Mouse (Mus musculus) stomach, postnatal 0 days (tissue): ENCODE results near the gene Washc4. TPM values are rescaled to one million over a fixed set of nuclear protein-coding genes. Genes with fewer than 3 reads are reported as not detected.

ENCODE experiments used
- ATAC-seq: fragments of 200-750 bp; cut with Nextera tagmentation; 2 replicates; pipeline ENCODE4 v1.8.0; 2017; ENCODE audit not compliant: low FRiP score, low TSS enrichment
- DNase-seq: peaks from one replicate; pipeline ENCODE4 v3.0.0-alpha.2; 2016; ENCODE audit warnings: low spot score
- H3K27ac ChIP-seq: fragments of 300-500 bp; sonication (generic); replicated peaks from 2 replicates; pipeline ENCODE4 v1.5.1; 2014; ENCODE audit warnings: mild to moderate bottlenecking, control low read depth
- H3K27me3 ChIP-seq: fragments of 300-500 bp; sonication (generic); 2 replicates; pipeline ENCODE4 v1.6.1; 2014; ENCODE audit warnings: low read length; ENCODE audit not compliant: control insufficient read depth, insufficient read depth
- H3K36me3 ChIP-seq: fragments of 300-500 bp; sonication (generic); 2 replicates; pipeline ENCODE4 v1.6.1; 2014; ENCODE audit warnings: low read length, mixed read lengths; ENCODE audit not compliant: control insufficient read depth, insufficient read depth
- H3K4me1 ChIP-seq: fragments of 300-500 bp; sonication (generic); replicated peaks from 2 replicates; pipeline ENCODE4 v1.6.1; 2014; ENCODE audit warnings: antibody characterized with exemption; ENCODE audit not compliant: control insufficient read depth, insufficient read depth
- H3K4me2 ChIP-seq: fragments of 300-500 bp; sonication (generic); replicated peaks from 2 replicates; pipeline ENCODE4 v1.6.1; 2014; ENCODE audit warnings: low read depth, mild to moderate bottlenecking, control low read depth, moderate library complexity
- H3K4me3 ChIP-seq: fragments of 300-500 bp; sonication (generic); 2 replicates; pipeline ENCODE4 v1.5.1; 2014; ENCODE audit warnings: low read depth, low read length, control low read depth
- H3K9ac ChIP-seq: fragments of 300-500 bp; sonication (generic); 2 replicates; pipeline ENCODE4 v1.6.1; 2014; ENCODE audit warnings: mild to moderate bottlenecking, low read length, control low read depth, mixed read lengths
- H3K9me3 ChIP-seq: fragments of 300-500 bp; sonication (generic); 2 replicates; pipeline ENCODE4 v1.6.1; 2016; ENCODE audit warnings: low read length; ENCODE audit not compliant: control insufficient read depth
- CTCF ChIP-seq: IDR thresholded peaks from 2 replicates; pipeline ENCODE4 v1.5.1; 2016; ENCODE audit warnings: antibody characterized with exemption, low read depth, mild to moderate bottlenecking, moderate library complexity
- EP300 ChIP-seq: optimal IDR thresholded peaks from 2 replicates; pipeline ENCODE3; 2016; ENCODE audit warnings: antibody characterized with exemption
- WGBS: fragments of 180-500 bp; shearing (Covaris S2); extraction: QIAGEN DNeasy Blood & Tissue Kit; methylation state at CpG from one replicate; pipeline ENCODE4 v1.1.7; 2014; 5-methylcytosine and 5-hydroxymethylcytosine counted together
- polyA plus RNA-seq: library from polyadenylated mRNA; unstranded; fragments of >200 nt; fragmentation: Nextera tagmentation; extraction: Ambion mirVana; gene quantifications from 2 replicates; pipeline ENCODE4 v1.2.1, GENCODE M21; 2015

Gene Washc4
- polyA plus RNA-seq, 1 experiment from 2014 or later = 18.7 TPM

GRCm38 (mm10) chr10:83634461-83634860, 90.9 kb downstream of the Washc4 start:
- 22% methylated on average over 5 of the region's 5 CpGs for WGBS
- DNase-seq = no peak

GRCm38 (mm10) chr10:83636191-83636590, 92.6 kb downstream of the Washc4 start:
- Histone ChIP-seq H3K4me1 (no peaks in the 10 kb centered on the region), H3K27ac (no peak overlapping the region), H3K4me3 (no peak overlapping the region), H3K9ac (no peak overlapping the region), H3K9me3 (no peaks in the 10 kb centered on the region), H3K4me2 (no peak overlapping the region), H3K36me3 (no peaks in the 10 kb centered on the region; the same call in 1 of the 2 replicates), H3K27me3 (no peaks in the 10 kb centered on the region)
- 74% methylated on average over 2 of the region's 2 CpGs for whole genome bisulfite sequencing
- TF ChIP-seq CTCF (no peak), EP300 (no peak)
- ATAC-seq (no peak), DNase-seq (no peak)

More at GRCm38 (mm10) chr10:83634461-83634860, 90.9 kb downstream of the Washc4 start:
- H3K4me1 ChIP-seq = no peaks in the 10 kb centered on the region
- H3K9ac ChIP-seq = no peak overlapping the region
- no peak overlapping the region for H3K4me2 ChIP-seq
- H3K9me3 ChIP-seq = no peaks in the 10 kb centered on the region
- no peaks in the 10 kb centered on the region for H3K27me3 ChIP-seq
- TF ChIP-seq CTCF (no peak), EP300 (no peak)
- no peaks in the 10 kb centered on the region; the same call in 1 of the 2 replicates for H3K36me3 ChIP-seq
- ATAC-seq = no peak
- no peak overlapping the region for H3K27ac ChIP-seq
- no peak overlapping the region for H3K4me3 ChIP-seq

- 0 out of 2 replicates have a peak overlapping the region, but pooled peaks have one; percentile 30 for H3K27ac ChIP-seq
- H3K9me3 ChIP-seq = no peaks in the 10 kb centered on the region
- H3K36me3 ChIP-seq = no peaks in the 10 kb centered on the region
- no peak overlapping the region for H3K4me3 ChIP-seq
- TF ChIP-seq EP300 = no peak
- no peak for TF ChIP-seq CTCF
- ATAC-seq = peak; percentile 87
- DNase-seq = peak; percentile 81
- 21% methylated on average over 6 of the region's 6 CpGs for WGBS
- H3K4me1 ChIP-seq = no peaks in the 10 kb centered on the region
- H3K9ac ChIP-seq = no peak overlapping the region
- H3K4me2 ChIP-seq = no peak overlapping the region
- H3K27me3 ChIP-seq = no peaks in the 10 kb centered on the region
These were observed 93.7 kb downstream of the Washc4 start for GRCm38 (mm10) chr10:83637295-83637694.

GRCm38 (mm10) chr10:83639881-83640386, 96.4 kb downstream of the Washc4 start:
- Histone ChIP-seq H3K9ac (no peak overlapping the region), H3K27ac (no peak overlapping the region), H3K4me1 (no peaks in the 10 kb centered on the region), H3K36me3 (no peaks in the 10 kb centered on the region), H3K9me3 (no peaks in the 10 kb centered on the region), H3K4me3 (no peak overlapping the region), H3K4me2 (no peak overlapping the region), H3K27me3 (no peaks in the 10 kb centered on the region)
- ATAC-seq (no peak), DNase-seq (no peak)
- TF ChIP-seq CTCF (no peak), EP300 (no peak)
- WGBS = 76% methylated on average over 10 of the region's 10 CpGs

GRCm38 (mm10) chr10:83641641-83642040, 98.1 kb downstream of the Washc4 start:
- Histone ChIP-seq H3K9me3 (no peaks in the 10 kb centered on the region), H3K36me3 (no peaks in the 10 kb centered on the region), H3K27ac (no peak overlapping the region), H3K4me1 (no peaks in the 10 kb centered on the region), H3K4me2 (no peak overlapping the region), H3K4me3 (no peak overlapping the region), H3K27me3 (no peaks in the 10 kb centered on the region), H3K9ac (no peak overlapping the region)
- TF ChIP-seq CTCF (no peak), EP300 (no peak)
- WGBS = 74% methylated on average over 3 of the region's 3 CpGs
- ATAC-seq = no peak
- no peak for DNase-seq

- no peak for ATAC-seq
- Histone ChIP-seq H3K36me3 (no peaks in the 10 kb centered on the region), H3K4me2 (no peak overlapping the region), H3K9ac (0 out of 2 replicates have a peak overlapping the region, but pooled peaks have one; percentile 23), H3K27ac (peak overlapping the region; percentile 61), H3K4me1 (0 out of 2 replicates have a peak, but pooled peaks cover 2% of the 10 kb centered on the region), H3K4me3 (no peak overlapping the region), H3K27me3 (no peaks in the 10 kb centered on the region), H3K9me3 (no peaks in the 10 kb centered on the region)
- TF ChIP-seq CTCF (no peak), EP300 (no peak)
- DNase-seq = peak; percentile 53
- 56% methylated on average over 8 of the region's 8 CpGs for WGBS
These were observed 100.6 kb downstream of the Washc4 start for GRCm38 (mm10) chr10:83644167-83644566.
